Mouse (Mus musculus): ENCODE results near the gene Mmrn2.

DNA sequence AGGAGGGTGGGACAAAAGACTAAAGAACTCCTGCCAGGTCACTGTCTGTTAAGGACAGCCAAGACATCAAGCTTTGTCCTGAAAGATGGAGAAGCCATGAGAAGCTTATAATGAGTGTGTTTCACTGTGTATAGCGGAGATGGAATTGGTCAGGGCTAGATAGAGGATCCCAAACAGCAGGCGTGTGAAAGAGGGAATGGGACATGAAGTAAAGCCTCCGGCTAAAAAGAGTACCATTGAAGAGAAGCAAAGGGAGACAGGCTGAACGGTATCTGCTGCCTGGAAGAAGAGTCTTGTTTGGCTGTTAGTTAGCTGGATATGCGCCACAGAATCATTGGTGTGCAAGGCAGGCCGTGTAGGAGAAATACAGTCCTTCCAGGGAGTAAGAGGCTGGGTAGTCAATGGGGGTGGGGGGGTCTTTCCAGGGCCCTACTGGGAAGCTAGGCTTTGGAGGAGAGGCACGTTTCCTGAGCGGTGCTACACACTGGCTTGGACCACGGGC is 44.6 kb upstream of the Mmrn2 start:
- TF ChIP-seq CTCF (conservative IDR thresholded peaks at IDR 0.05; ENCODE audit: insufficient read depth, insufficient read length, low read depth, low read length) (no peak), POLR2A (IDR thresholded peaks at IDR 0.05; ENCODE audit: low read depth, low read length) (no peak)
